Mouse (Mus musculus): ENCODE results near the gene Dennd1a.
"Not testable (repeated sequence)": the region's sequence is repeated elsewhere in the genome, so short reads cannot be mapped to it uniquely, and the experiment has no call there.

The Dennd1a gene

GRCm38 (mm10) chr2:37948424-37948823, 338.8 kb downstream of the Dennd1a start:
- DNase-seq = peak in 1 of 2 experiments; percentile 39

GRCm38 (mm10) chr2:37945598-37946336, 341.4 kb downstream of the Dennd1a start:
- no peak for DNase-seq

- peak in 1 of 2 experiments; percentile 22 for DNase-seq
These were observed 344.3 kb downstream of the Dennd1a start for GRCm38 (mm10) chr2:37942906-37943305.

- peak; percentile 41 to 55 for DNase-seq
These were observed 345.4 kb downstream of the Dennd1a start for GRCm38 (mm10) chr2:37941741-37942140.

- no peak for DNase-seq
These were observed 346.3 kb downstream of the Dennd1a start for GRCm38 (mm10) chr2:37940845-37941361.

GRCm38 (mm10) chr2:37939997-37940396, 347.2 kb downstream of the Dennd1a start:
- DNase-seq = no peak

GRCm38 (mm10) chr2:37936922-37937321, 350.3 kb downstream of the Dennd1a start:
- DNase-seq = not testable (repeated sequence)

- no peak for DNase-seq
These were observed 354.9 kb downstream of the Dennd1a start for GRCm38 (mm10) chr2:37932240-37932639.

GRCm38 (mm10) chr2:37931018-37931930, 355.9 kb downstream of the Dennd1a start:
- peak; percentile 50 for DNase-seq

- DNase-seq = no peak
These were observed 361.1 kb downstream of the Dennd1a start for GRCm38 (mm10) chr2:37926133-37926503.

- DNase-seq = peak in 1 of 2 experiments; percentile 55
These were observed 361.6 kb downstream of the Dennd1a start for GRCm38 (mm10) chr2:37925413-37926132.

- DNase-seq = no peak
These were observed 378.3 kb downstream of the Dennd1a start for GRCm38 (mm10) chr2:37908721-37909506.

- DNase-seq = no peak
These were observed 378.9 kb downstream of the Dennd1a start for GRCm38 (mm10) chr2:37908296-37908695.

GRCm38 (mm10) chr2:37906261-37906660, 380.9 kb downstream of the Dennd1a start:
- DNase-seq = no peak

GRCm38 (mm10) chr2:37903286-37903685, 383.9 kb downstream of the Dennd1a start:
- DNase-seq = no peak

- DNase-seq = no peak
These were observed 404.0 kb downstream of the Dennd1a start for GRCm38 (mm10) chr2:37883214-37883613.

- DNase-seq = peak; percentile 2 to 27
These were observed 405.8 kb downstream of the Dennd1a start for GRCm38 (mm10) chr2:37881262-37881913.

- DNase-seq = no peak
These were observed 407.5 kb downstream of the Dennd1a start for GRCm38 (mm10) chr2:37879697-37880096.

- DNase-seq = no peak
These were observed 414.4 kb downstream of the Dennd1a start for GRCm38 (mm10) chr2:37872791-37873190.

- no peak for DNase-seq
These were observed 417.6 kb downstream of the Dennd1a start for GRCm38 (mm10) chr2:37869628-37870027.

GRCm38 (mm10) chr2:37867387-37867786, 419.8 kb downstream of the Dennd1a start:
- DNase-seq = no peak
